Mouse (Mus musculus) urinary bladder, adult 18-20 months (tissue): ENCODE results near the gene Sh3bp4.

Experiments used
- DNase-seq, 2 experiments: peaks; one replicate each; pipeline ENCODE4 v3.0.0; 2022; ENCODE audit warnings: low spot score in 2 of 2, mixed read lengths in 2 of 2

Gene Sh3bp4

GRCm38 (mm10) chr1:89071371-89072142 is 1.3 kb downstream of the Sh3bp4 start:
- no peak for DNase-seq

- DNase-seq = no peak
Measured at GRCm38 (mm10) chr1:89072143-89072990, 2.2 kb downstream of the Sh3bp4 start.

GRCm38 (mm10) chr1:89073291-89073846 is 3.2 kb downstream of the Sh3bp4 start:
- DNase-seq = no peak

- no peak for DNase-seq
Measured at GRCm38 (mm10) chr1:89074678-89075077, 4.5 kb downstream of the Sh3bp4 start.

GRCm38 (mm10) chr1:89075120-89075519 is 4.9 kb downstream of the Sh3bp4 start:
- no peak for DNase-seq

DNA sequence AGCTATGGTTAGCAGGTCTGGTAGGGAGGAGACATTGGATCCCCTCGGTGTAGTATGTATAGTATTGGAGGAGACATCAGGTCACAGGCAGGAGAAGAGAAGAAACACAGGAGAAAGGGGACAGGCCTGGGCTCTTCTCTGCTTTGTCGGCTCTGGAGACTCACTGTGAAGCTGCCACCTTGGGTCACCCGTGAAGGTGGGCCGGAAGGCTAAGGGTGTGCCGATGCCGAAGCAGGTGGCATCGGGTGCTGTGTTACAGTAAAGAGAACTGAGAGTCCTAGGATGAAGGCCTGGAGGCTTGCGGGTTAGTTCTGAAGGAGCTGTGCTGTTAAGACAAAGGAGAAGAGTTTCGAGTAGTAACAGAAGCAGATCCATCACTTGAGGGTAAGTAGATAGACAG is 6.6 kb downstream of the Sh3bp4 start:
- DNase-seq = no peak

GRCm38 (mm10) chr1:89078240-89078639 is 8.0 kb downstream of the Sh3bp4 start:
- DNase-seq = no peak

GRCm38 (mm10) chr1:89078730-89079129 is 8.5 kb downstream of the Sh3bp4 start:
- DNase-seq = no peak

DNA sequence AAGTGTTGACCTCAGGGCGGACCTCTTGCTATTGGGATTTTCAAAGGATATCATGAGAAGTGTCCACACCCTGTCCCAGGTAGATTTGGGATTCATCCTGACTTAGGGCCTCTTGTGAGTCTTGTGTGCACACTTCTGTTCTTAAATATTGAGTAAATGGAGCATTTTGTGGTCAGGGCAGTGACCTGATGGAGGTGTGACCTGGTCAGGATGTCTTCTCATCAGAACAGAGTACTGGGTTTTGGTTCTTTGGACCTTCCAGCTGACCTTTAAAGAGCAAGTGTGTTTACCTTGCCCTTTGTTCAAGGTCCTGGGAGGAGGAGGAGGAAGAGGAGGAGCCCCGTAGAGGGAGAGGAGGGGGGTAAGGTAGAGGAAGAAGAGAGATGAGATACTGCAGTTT is 9.0 kb downstream of the Sh3bp4 start:
- no peak for DNase-seq

GRCm38 (mm10) chr1:89080371-89080770 is 10.2 kb downstream of the Sh3bp4 start:
- no peak for DNase-seq

- DNase-seq = no peak
Measured at GRCm38 (mm10) chr1:89080795-89081194, 10.6 kb downstream of the Sh3bp4 start.

- DNase-seq = no peak
Measured at GRCm38 (mm10) chr1:89081371-89081770, 11.2 kb downstream of the Sh3bp4 start.

- DNase-seq = no peak
Measured at GRCm38 (mm10) chr1:89082171-89082882, 12.1 kb downstream of the Sh3bp4 start.

- DNase-seq = no peak
Measured at GRCm38 (mm10) chr1:89086575-89087153, 16.4 kb downstream of the Sh3bp4 start.

DNA sequence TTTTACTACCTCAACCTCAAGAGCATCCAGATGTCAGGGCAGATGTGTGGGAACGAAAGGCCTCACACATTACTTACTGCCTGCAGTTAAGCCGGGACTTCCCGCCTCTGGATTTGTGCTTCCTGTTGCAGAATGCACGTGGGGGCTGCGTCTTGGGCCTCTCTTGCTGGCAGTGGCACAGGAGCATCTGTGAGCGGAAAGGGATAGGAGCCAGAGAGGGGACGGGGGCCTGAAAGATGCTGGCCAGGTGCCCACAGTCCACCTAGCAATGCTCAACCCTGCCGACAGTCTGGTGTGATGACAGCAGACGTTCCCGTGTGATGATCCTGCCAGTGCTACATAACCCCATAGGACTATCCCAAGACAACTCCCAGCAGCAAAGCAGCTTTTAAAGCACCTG is 17.9 kb downstream of the Sh3bp4 start:
- no peak for DNase-seq

- no peak for DNase-seq
Measured at GRCm38 (mm10) chr1:89088748-89089288, 18.6 kb downstream of the Sh3bp4 start.

GRCm38 (mm10) chr1:89089821-89090600 is 19.8 kb downstream of the Sh3bp4 start:
- no peak for DNase-seq

DNA sequence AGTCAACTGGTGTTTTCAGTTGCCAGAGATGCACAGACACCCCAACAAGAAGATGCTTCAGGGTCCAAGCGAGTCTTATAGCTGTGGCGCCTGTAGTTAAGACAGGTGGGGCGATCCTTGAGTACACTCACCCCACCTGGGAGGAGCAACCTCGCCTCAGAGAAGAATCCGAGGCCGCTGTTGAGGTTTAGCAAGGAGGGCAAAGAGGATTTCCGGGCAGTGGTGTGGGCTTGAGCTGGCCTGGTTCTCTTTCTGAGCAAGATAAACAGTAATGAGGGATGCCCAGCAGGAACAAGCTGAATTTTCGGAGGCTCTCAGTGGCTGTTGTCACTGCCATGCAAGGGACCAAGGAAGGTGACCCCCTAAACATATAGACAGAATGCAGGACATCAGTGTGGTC is 20.5 kb downstream of the Sh3bp4 start:
- DNase-seq = no peak

DNA sequence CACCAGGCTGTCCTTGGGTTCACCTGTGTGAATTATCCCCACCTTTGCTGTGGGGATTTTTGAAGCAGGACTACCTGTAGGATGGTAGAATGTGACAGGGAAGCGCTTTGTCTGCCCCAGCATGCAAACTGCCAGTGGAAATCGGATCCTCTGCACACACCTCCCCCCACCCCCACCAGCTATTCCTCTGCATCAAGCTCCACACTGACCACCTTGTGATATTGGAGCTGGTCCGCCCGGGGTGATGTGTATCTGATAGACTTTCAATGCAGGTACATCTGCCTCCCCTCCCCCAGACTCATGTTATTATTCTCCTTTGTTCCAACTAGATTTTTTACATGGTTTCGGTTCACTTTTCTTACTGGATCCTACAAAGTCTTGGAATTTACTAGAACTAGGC is 21.8 kb downstream of the Sh3bp4 start:
- DNase-seq = no peak

GRCm38 (mm10) chr1:89092442-89092991 is 22.3 kb downstream of the Sh3bp4 start:
- no peak for DNase-seq
